Mouse (Mus musculus): ENCODE results near the gene Mog.
A peak's percentile ranks its signal among the peaks of the same experiment; 100 is the strongest.
"Not testable (repeated sequence)": the region's sequence is repeated elsewhere in the genome, so short reads cannot be mapped to it uniquely, and the experiment has no call there.

Mog gene

GRCm38 (mm10) chr17:36994528-36994927 is 28.7 kb downstream of the Mog start:
- DNase-seq (ENCODE audit: low spot score): no peak

- no peak for DNase-seq (ENCODE audit: low spot score)
Observed at GRCm38 (mm10) chr17:36993770-36994325, 29.4 kb downstream of the Mog start.

GRCm38 (mm10) chr17:36992336-36993104 is 30.7 kb downstream of the Mog start:
- no peak for DNase-seq (ENCODE audit: low spot score)

GRCm38 (mm10) chr17:36990630-36991029 is 32.6 kb downstream of the Mog start:
- not testable (repeated sequence) for DNase-seq (ENCODE audit: low spot score)

- DNase-seq (ENCODE audit: low spot score): no peak
Observed at GRCm38 (mm10) chr17:36989437-36989836, 33.8 kb downstream of the Mog start, which contains the start of gene H2-M5. Gene H2-M5 (minus strand): TSS chr17:36989537.

GRCm38 (mm10) chr17:36988475-36988874 is 34.7 kb downstream of the Mog start:
- DNase-seq (ENCODE audit: low spot score): no peak

- peak; percentile 7 for DNase-seq (ENCODE audit: low spot score)
Observed at GRCm38 (mm10) chr17:36982253-36983155, 40.7 kb downstream of the Mog start.

GRCm38 (mm10) chr17:36981845-36982244 is 41.4 kb downstream of the Mog start:
- DNase-seq (ENCODE audit: low spot score): peak; percentile 37

- no peak for DNase-seq (ENCODE audit: low spot score)
Observed at GRCm38 (mm10) chr17:36981221-36981813, 41.9 kb downstream of the Mog start, which contains the start of gene 2410137M14Rik. Gene 2410137M14Rik (minus strand): TSS chr17:36981237.

GRCm38 (mm10) chr17:36973271-36973787 is 49.9 kb downstream of the Mog start:
- DNase-seq (ENCODE audit: low spot score): no peak

- no peak for DNase-seq (ENCODE audit: low spot score)
Observed at GRCm38 (mm10) chr17:36972791-36973190, 50.4 kb downstream of the Mog start.

- DNase-seq (ENCODE audit: low spot score): no peak
Observed at GRCm38 (mm10) chr17:36971172-36971850, 51.9 kb downstream of the Mog start.

- DNase-seq (ENCODE audit: low spot score): no peak
Observed at GRCm38 (mm10) chr17:36970316-36970890, 52.8 kb downstream of the Mog start.

- no peak for DNase-seq (ENCODE audit: low spot score)
Observed at GRCm38 (mm10) chr17:36966875-36967274, 56.3 kb downstream of the Mog start.

- no peak for DNase-seq (ENCODE audit: low spot score)
Observed at GRCm38 (mm10) chr17:36961125-36961524, 62.1 kb downstream of the Mog start.

All from embryo, embryonic 10 days (tissue).